In genomic region chr11:115004070-115004469, GRCm38 (mm10) we compare ENCODE assay signal across 16 mouse cellular contexts. TPM values are rescaled to one million over a fixed set of nuclear protein-coding genes. Genes with fewer than 3 reads are reported as not detected.
A peak's percentile ranks its signal among the peaks of the same experiment; 100 is the strongest.
DNase-seq lines count a peak whose midpoint lies in the region; ATAC-seq and TF ChIP-seq lines count a peak whose summit lies in the region.
"Had no signal": no experiment of that assay in that cellular context is flagged by ENCODE, and none has a peak within 500 bp of the region (broad histone marks: within the 10 kb centered on the region; RNA-seq: fewer than 3 reads in every experiment).

No protein-coding gene starts in this region.

- H3K27me3 ChIP-seq in liver, embryonic 16.5 days (ENCODE audit: control insufficient read depth, insufficient read depth, low read depth, low read length): no peaks in the 10 kb centered on the region

- TF ChIP-seq CTCF in lung, adult 2 months (IDR thresholded peaks at IDR 0.05; ENCODE audit: insufficient read depth, low read length): no peak

- peak overlapping the region; percentile 72 for H3K27ac ChIP-seq in liver, embryonic 16.5 days (ENCODE audit: low read length)

- no peak overlapping the region for H3K4me3 ChIP-seq in lung, adult 2 months (replicated peaks; ENCODE audit: extremely low read depth, low read depth, low read length)
- H3K4me3 ChIP-seq in liver, embryonic 16.5 days (ENCODE audit: low read depth, low read length): no peak overlapping the region
- H3K4me3 ChIP-seq: erythroblast, embryonic 14.5 days had no signal

- H3K4me1 ChIP-seq in lung, adult 2 months (ENCODE audit: control insufficient read depth, insufficient read depth, low read length): no peaks in the 10 kb centered on the region
- H3K4me1 ChIP-seq in liver, embryonic 16.5 days (ENCODE audit: control insufficient read depth, low read depth, low read length): no peaks in the 10 kb centered on the region

- H3K9me3 ChIP-seq in liver, embryonic 16.5 days (replicated peaks; ENCODE audit: control insufficient read depth, low read length): no peaks in the 10 kb centered on the region

- WGBS in lung, adult 2 months: 67% methylated on average over 5 of the region's 5 CpGs
- 22% methylated on average over 5 of the region's 5 CpGs for WGBS in liver, embryonic 16.5 days (ENCODE audit: insufficient replicate concordance)

- H3K4me2 ChIP-seq in liver, embryonic 16.5 days (ENCODE audit: low read depth, low read length): no peak overlapping the region

- H3K36me3 ChIP-seq in liver, embryonic 16.5 days (ENCODE audit: control insufficient read depth, insufficient read depth): no peaks in the 10 kb centered on the region

- H3K9ac ChIP-seq in liver, embryonic 16.5 days (ENCODE audit: low read depth, low read length): no peak overlapping the region
- H3K9ac ChIP-seq: forebrain, postnatal 0 days had no signal

- ATAC-seq in liver, embryonic 16.5 days (ENCODE audit: low read depth): peak; percentile 54
- peak; percentile 82 for ATAC-seq in neutrophil, adult 5-6 weeks (ENCODE audit: extremely low read depth, insufficient number of reproducible peaks, low FRiP score, poor library complexity, severe bottlenecking)
- ATAC-seq: forebrain, postnatal 0 days had no signal

- peak; percentile 6 for DNase-seq in lung, adult 2 months
- no peak for DNase-seq in lung, postnatal 14 days
- DNase-seq in brain, adult 2 months (ENCODE audit: low read depth, low spot score): peak; percentile 13
- DNase-seq in right cerebral cortex, postnatal 4 days: no peak
- DNase-seq in kidney, postnatal 10 days: no peak
- DNase-seq: adrenal gland, postnatal 14 days; cerebellum, adult 18-20 months; forebrain, postnatal 0 days; heart, postnatal 4 days; kidney, adult 11 months; kidney, postnatal 4 days had no signal

- 0 out of 2 replicates have a peak, but pooled peaks have one; percentile 14 for TF ChIP-seq POLR2A in lung, adult 2 months (IDR thresholded peaks at IDR 0.05; ENCODE audit: borderline replicate concordance, extremely low read depth, low read depth, low read length)

RNA-seq across cellular contexts. Expression of gene Cd300c2, which starts 2.4 kb away (rescaled TPM):
- polyA plus RNA-seq in lung, adult 2 months (2012; rRNA removed): 15.5 and 24.6 TPM in 2 replicates
- 9.8 and 11.1 TPM in 2 replicates for polyA plus RNA-seq in liver, embryonic 16.5 days (2015; fragmentation: Nextera tagmentation; extraction: Ambion mirVana)
- 72.4 and 72.5 TPM in 2 replicates for total RNA-seq in neutrophil, adult 5-6 weeks (2017)
- polyA plus RNA-seq: erythroblast, embryonic 14.5 days had no signal

RNA-seq across cellular contexts. Expression of gene Cd300ld2, which starts 11.9 kb away (rescaled TPM):
- polyA plus RNA-seq in lung, adult 2 months (2012; rRNA removed): 0.18 and 0.32 TPM in 2 replicates
- polyA plus RNA-seq in liver, embryonic 16.5 days (2015; fragmentation: Nextera tagmentation; extraction: Ambion mirVana): not detected in 2 replicates
- not detected in 2 replicates for total RNA-seq in neutrophil, adult 5-6 weeks (2017)
- total RNA-seq: adrenal gland, postnatal 14 days; forebrain, postnatal 0 days; gastrocnemius, postnatal 4 days; heart, postnatal 4 days; left cerebral cortex, postnatal 36 days had no signal
- polyA plus RNA-seq: erythroblast, embryonic 14.5 days; forebrain, postnatal 0 days had no signal

RNA-seq across cellular contexts. Expression of gene Cd300ld, which starts 14.3 kb away (rescaled TPM):
- 2.9 and 5.4 TPM in 2 replicates for polyA plus RNA-seq in lung, adult 2 months (2012; rRNA removed)
- polyA plus RNA-seq in liver, embryonic 16.5 days (2015; fragmentation: Nextera tagmentation; extraction: Ambion mirVana): 0.97 and 1.3 TPM in 2 replicates
- 339 and 374 TPM in 2 replicates for total RNA-seq in neutrophil, adult 5-6 weeks (2017)
- total RNA-seq: left cerebral cortex, postnatal 36 days had no signal
- polyA plus RNA-seq: erythroblast, embryonic 14.5 days had no signal

RNA-seq across cellular contexts. Expression of gene Cd300ld4, which starts 22.7 kb away (rescaled TPM):
- 0.43 and 0.77 TPM in 2 replicates for polyA plus RNA-seq in lung, adult 2 months (2012; rRNA removed)
- polyA plus RNA-seq in liver, embryonic 16.5 days (2015; fragmentation: Nextera tagmentation; extraction: Ambion mirVana): not detected in 2 replicates
- total RNA-seq in neutrophil, adult 5-6 weeks (2017): not detected in 2 replicates
- total RNA-seq: adrenal gland, postnatal 14 days; forebrain, postnatal 0 days; heart, postnatal 4 days; left cerebral cortex, postnatal 36 days had no signal
- polyA plus RNA-seq: erythroblast, embryonic 14.5 days; forebrain, postnatal 0 days had no signal

RNA-seq across cellular contexts. Expression of gene Cd300ld5, which starts 33.5 kb away (rescaled TPM):
- polyA plus RNA-seq in lung, adult 2 months (2012; rRNA removed): 2.2 and 2.3 TPM in 2 replicates
- polyA plus RNA-seq in liver, embryonic 16.5 days (2015; fragmentation: Nextera tagmentation; extraction: Ambion mirVana): not detected in 2 replicates
- total RNA-seq in neutrophil, adult 5-6 weeks (2017): not detected in 2 replicates
- total RNA-seq: forebrain, postnatal 0 days had no signal
- polyA plus RNA-seq: erythroblast, embryonic 14.5 days; forebrain, postnatal 0 days had no signal

Comparison
In these comparisons a context has a peak if more than half of its experiments do, and no peak if none do; other contexts are left out.
1. DNase-seq: peak in lung, adult 2 months (single experiment) and brain, adult 2 months (single experiment); none in lung, postnatal 14 days (single experiment), right cerebral cortex, postnatal 4 days (single experiment) and kidney, postnatal 10 days (single experiment).